Mouse (Mus musculus) ovary, postnatal 36 days (tissue): ENCODE measurements around the gene Camkmt.

Experiments
- DNase-seq: peaks from one replicate; pipeline ENCODE4 v3.0.0; 2022; ENCODE audit warnings: low spot score, mixed read lengths

The Camkmt gene

DNA sequence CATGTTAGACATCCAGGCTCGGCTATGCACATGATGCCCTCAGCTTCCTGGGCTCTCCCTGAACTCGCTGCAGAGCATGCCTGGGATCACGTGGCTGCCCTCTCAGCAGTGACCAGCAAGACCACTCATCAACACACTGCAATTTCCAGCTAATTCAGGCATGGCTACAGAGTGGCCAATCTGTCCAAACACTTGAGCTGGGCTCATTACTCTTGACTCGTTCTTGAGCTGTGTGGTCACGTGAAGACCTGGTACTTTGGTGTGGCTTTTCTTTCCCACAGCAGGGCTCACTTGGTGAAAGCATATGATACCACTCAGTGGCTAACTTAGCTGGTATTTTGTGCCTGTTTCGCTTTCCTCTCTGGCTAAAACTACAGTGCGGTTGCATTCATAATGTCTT is 282.2 kb downstream of the Camkmt start:
- DNase-seq: no peak

DNA sequence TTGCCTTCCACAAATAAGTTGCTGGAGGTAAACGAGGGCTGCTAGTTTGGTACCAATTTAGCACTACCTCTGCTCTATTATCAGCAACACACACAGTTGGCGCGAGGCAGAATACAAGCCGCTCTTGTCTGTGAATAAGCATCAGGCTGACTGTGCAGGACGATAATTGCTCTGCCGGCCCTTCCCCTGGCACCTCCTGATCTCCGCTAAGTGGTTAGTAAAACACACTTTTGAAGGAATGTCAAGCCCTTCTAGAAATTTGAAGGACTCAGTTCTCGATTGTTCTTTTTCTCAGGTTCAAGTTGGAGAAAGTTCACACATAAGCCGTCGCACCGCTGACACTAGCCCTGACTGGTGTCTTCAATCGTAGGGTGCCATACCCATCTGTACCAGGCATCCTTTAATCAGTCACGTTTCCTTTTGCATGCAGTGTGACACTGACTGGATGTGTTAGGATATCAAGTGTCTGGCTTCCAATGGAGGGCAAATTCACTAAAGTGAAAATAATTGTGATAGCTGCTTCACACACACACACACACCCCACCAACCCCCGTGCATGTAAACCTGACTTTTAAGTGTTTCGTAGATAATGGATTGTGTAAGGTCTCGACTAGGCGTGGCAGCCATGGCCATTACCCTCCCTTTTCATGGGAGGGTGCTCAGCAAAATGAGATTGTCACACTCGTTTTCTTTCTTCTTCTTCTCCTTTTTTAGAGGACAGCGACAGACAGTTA is 283.9 kb downstream of the Camkmt start:
- DNase-seq: no peak

DNA sequence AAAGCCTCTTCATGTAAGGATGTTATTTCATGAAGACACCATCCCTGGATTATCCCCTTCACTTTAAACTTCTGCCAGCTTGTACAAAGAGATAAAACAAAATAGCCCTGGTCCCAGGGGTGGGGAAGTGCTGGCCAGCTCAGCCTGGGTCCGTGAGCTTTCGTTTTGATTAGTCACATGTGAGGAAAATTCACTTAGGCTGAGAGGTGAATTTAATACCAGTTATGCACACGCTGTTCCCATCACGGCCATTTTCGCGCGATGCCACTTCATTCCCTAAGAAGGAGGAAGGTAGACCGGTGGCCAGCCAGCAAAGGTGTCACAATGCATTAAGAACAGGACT is 284.5 kb downstream of the Camkmt start:
- no peak for DNase-seq

DNA sequence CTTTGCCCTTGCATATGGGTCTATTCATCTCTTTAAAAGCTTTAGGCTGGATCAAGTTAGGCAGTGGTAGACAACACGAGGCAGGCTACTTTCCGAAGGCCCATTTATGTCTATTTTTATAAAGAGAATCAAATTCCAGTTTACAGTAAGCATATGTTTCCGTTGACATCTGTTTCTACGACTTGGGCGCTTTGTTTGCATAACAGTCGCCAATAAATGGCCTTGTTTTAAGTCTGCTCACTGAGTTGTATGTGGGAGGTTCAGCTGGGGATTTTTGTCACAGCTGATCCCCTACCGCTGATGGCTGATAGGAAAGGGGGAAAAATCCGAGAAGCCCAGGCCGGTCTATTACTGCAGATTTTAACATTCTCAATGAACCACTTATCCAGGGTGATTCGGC is 285.2 kb downstream of the Camkmt start:
- DNase-seq: no peak

DNA sequence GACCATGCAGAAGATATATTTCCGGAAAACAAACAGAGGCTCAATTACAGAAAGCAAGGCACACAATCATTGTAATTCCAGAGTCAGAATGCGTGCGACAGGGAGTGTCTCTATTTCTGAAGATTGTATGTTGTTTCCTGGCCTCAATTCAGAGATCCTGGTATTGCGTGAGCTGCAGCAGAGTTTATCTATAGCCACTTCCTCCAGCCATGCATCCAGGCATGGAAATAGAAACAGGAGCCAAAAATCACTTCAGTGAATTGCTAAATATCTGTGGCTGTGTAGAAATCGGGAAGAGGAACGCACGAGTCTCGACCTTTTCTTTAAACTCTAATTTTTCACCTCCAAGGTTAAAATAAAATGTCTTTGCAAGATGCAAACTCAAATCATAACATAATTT is 287.1 kb downstream of the Camkmt start:
- DNase-seq: no peak

DNA sequence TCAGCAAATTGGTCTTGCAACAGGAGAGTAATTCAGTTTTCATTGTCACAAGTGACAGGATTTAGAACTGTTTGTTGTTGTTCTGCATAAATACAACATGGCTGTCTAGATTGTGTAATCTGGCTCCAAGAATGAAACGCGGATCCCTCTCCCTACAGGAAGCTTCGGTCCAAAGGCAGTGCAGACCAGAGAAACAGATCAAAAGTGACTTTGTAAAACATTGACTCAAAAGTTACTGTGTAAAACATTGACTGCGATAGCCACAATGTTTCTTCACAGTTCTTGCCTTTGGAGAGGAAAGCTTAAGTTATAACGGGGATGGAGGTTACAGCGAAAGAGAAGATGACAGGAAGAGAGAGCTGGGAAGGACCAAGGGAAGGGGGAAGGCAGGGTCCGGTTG is 288.7 kb downstream of the Camkmt start:
- DNase-seq: no peak

DNA sequence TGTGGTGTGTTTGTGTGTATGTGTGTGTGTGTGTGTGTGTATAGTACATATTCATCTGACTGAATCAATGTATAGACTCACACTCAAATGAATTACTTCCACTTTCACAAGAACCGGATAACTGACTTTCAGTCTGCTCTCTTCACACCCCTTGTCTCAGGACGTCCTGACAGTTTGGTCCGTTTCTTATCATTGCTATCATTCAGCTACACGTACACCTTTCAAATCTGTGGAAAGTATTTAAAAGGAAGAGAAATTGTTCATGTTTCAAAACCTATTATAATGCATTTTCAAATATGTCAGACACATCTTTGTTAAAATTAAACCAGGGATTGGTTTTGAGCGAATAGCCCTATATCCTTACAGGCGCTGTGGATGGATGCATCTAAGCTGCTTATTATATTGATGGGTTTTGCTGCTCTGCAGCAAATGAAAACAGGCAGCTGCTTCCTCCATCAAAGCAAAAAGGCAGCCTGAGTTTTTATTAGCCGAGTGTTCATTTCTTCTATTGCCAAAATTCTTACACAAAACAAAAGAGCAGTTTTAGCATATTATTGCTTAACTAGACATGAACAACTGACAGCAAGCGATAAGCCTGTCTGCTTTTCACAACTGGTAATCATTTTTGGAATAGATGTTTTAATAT is 291.3 kb downstream of the Camkmt start:
- DNase-seq: no peak

DNA sequence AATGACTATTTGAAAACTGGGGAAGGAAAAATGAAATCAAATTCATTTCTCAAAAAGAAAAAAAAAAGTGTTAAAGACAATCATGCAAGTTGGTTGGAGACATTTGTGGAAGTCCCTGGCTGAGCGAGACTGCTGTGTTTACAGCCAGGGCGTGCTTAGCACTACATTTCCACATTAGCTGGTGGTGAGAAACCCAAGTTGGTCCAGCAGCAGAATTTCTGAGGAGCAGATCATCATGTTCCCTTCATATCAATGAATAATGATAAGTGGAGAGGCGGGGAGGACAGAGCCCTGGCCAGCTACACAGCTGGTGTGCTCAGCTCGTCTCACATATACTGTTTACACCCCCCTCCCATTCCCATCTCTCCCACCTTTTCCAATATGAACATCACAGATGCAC is 292.0 kb downstream of the Camkmt start:
- no peak for DNase-seq

DNA sequence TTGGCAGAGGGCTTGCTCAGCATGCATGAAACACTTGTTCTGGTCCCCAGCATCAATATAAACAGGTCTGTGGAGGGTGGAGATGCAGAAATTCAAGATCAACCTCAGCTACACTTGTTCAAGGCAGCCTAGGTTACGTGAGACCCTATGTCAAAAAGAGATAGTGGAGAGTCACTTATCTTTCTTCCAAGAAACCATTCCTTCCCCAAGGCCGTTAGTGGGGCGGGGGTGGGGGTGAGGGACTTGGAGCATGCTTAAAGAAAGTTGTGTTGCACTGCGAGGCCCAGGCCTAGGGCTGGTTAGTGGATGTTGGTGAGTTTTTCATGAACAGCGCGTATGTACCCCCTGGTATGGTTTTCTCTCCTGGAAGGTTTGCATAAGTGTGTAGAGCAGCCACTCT is 292.6 kb downstream of the Camkmt start:
- DNase-seq: no peak

DNA sequence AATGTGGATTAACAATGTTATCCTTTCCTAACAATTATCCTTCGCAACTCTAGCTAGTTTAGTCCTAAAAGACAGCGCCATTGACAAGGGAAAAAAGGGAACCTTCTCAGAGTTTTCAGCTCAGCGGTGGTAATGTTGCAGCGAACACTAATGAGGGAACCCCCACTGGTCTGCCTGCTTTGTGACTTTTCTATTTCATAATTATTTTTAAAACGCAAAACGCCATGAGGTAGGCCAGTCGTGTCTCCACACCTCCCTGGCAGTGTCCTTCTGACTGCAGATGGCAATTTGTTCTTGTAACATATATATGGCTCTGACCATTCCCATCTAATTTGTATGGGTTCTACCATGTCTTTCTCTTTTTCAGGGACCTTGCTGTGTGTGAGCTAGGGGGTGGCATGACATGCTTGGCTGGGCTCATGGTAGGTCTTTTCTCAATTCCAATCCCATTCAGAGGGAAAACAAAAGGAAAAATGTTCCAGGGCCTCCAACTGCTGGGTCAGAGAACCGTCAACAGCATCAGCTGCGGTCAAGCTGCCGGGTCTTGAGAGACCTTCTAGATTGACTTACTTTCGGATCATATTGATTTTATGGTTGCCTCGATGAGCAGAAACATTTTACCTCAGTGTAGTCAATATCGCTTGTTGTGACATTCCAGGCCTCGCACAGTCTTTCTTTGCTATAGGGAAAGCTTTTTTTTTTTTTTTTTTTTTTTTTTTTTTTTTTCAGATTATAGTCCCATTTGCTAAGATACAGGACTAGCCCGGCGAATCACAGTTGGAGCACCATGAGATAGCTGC is 302.9 kb downstream of the Camkmt start:
- no peak for DNase-seq

DNA sequence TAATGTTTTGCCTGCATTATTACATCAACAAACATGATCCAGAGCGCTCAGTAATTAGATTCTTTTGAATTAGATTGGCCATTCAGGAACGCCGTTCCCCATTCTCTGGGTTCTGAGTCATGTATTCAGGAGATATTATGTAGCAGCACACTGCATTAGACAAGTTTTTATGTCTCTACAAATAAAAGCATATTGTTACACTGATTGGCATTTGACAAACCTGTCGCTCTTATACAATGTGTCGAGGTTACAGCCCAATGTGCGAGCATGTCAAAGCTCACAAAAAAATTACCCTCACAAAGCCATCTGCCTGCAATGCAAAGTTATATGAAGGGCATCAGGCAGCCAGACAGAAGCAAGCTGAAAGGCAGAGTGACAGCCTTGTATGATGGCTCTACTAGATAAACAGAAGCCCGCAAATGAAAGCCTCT is 303.6 kb downstream of the Camkmt start:
- no peak for DNase-seq

DNA sequence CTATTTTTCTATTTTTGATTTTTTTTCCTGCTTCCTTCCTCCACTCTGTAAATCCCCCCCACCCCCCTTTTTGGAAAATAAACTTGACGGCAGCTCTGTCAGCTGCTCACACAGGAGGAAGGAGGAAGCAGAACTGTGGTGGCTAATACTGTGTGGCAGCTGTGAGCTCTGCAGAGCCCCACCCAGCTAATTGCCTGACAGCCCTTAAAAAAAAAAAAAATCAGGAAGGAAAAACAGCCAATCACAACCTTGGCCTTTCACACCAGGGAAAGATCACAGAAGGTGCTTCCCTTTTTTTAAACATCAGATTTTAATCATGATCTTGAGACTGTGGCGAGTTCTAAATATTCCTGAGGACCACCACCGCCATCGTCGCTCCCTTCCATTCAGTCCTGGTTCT is 305.1 kb downstream of the Camkmt start:
- no peak for DNase-seq

DNA sequence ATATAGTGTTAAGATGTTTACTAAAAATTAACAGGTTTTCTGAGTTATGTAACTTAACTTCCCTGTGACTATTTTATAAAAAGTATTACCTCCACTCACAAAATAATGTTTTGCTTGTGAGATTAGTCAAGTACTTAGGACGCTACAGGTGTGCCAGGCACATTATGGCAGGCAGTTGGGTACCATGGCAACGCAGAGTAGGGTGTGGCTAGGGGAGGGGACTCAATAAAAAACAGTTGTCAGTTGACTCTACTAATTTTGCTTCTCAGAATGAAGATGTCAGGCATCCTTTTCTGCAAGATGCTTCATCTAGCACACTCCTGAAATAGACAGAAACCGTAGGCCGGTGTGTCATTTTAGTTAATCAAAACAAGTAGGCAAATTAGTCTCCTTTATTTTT is 310.4 kb downstream of the Camkmt start:
- no peak for DNase-seq

DNA sequence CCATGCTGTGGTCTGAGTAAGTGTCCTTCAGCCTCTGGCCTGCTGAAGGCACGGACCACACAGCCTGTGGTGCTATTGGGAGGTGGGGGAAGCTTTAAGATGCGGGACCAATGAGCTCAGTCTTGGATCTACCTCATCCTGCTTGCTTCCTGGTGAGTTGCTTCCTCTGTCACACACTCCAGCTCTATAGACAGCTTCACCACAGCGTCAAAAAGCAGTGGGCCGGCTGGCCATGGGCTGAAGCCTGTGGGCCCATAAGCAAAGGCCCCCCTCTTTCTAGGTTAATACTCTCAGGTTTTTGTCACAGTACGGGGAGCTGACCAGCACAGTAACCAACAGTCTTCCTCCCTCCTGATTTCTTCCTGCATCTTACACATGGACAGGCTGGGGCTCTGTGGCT is 314.8 kb downstream of the Camkmt start:
- DNase-seq: no peak

DNA sequence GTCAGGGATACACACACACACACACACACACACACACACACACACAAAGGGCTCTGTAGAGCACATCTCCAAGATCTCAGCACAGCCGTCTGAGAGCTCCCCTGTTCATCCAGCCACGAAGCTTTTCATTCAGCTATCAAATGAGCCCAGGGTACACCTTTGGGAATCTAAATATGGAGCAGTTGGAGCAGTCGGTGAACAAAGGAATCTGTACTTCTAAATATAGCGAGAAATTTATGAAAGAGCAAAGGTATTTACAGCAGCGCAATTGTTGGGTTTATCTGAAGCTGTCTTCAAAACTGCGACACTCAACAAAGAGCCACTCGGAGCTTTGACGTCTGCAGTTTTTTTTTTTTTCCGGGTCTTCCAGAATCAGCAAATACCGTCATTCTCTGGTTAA is 315.8 kb downstream of the Camkmt start:
- no peak for DNase-seq

DNA sequence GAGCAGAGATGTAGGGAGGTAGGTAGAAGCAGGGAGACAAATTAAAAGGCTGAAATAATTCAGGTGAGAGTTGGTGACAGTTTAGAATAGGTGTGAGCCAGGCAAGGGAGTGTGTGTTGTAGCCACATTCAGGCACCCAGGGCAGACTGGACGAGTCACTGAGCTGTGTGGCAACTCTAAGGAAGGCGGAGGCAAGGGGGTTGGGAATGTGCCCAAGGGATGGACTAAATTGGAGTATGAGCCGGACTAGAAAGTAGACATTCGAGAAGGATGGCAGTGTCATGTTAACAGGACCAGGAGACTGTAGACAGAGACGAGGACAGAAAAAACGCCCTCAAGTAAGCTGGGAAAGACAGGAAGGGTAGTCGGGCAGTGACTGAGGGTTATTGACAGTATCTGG is 338.5 kb downstream of the Camkmt start:
- DNase-seq: no peak

DNA sequence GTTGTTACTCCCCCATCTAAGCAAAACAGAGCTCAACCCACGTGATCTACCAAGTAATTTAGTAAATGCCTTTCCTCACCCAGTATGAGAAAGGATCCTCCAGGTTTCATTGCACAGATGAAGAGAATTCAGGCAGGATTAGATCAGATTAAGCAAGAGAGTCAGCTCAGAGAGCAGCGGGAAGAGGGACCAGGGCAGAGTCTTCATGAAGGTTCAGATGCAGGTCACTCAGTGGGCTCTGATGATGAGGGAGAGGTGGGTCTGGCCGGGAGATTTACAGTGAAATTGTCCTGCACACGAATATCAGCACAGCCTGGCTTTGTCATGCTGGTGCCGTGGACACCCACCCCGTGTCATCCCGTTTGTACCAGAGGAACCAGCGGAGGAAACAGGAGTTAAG is 342.6 kb downstream of the Camkmt start:
- no peak for DNase-seq

DNA sequence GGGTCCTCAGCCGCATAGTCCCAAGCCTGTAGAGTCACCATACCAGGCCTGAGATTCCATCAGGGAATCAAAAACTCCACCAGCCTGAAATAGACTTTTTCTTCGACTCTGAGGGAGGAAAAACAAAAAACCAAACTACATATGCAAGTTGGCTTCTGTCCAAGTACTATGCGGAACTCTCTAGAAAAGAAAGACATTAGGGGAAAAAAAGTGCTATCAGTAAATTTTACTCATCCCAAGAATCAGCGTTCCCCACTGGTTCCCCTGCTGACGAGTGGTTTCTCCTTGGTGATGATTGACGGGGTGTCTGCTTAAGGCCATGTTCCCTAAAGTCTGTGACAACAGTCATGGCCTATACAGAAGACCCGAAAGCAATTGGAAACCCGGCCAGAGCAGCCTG is 352.7 kb downstream of the Camkmt start:
- DNase-seq: no peak

DNA sequence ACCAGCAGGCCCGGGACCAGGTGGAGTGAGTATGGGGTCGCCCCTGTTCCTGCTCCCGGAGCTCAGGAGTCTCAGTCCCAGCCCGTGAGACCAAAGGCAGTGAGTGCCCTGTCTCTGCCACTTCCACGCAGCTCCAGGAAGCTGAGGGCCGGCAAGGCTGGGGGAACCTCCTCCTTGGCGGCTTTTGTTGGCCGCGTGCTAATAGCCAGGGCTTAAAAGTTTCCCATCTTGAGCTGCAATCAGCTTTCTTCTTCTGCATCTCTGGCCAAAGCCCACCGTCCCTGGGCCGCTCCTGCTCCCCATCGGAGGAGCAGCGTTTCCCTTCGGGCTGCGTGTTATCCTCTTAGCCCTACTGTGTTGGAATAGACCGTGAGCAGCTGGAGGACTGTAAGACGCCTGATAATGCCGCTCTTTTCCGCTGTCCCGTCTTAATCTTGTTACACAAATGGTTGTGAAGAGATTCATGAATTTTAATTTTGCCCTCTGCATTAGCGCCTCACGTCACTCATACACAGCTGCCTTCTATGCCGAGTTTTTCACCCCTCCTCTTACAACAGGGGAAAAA is 364.1 kb downstream of the Camkmt start:
- no peak for DNase-seq

DNA sequence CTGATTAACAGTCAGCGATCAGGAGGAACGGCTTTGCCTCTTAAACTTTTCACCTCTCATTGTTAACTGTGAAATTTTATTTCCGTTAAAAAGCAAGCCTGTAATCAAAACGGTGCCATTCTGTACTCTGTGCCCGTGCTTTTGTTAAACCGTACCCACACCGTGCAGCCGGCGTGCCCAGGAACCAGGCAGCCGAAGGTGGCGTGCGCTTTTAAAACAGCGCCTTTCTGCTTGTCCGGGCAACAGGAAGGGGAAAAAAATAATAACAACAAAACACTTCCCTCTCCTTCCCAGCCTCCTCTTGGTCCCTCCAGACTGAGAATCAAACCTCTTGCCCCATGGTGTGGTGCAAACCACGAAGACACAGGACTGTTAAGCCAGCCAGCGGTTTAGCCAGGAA is 364.7 kb downstream of the Camkmt start:
- DNase-seq: no peak

DNA sequence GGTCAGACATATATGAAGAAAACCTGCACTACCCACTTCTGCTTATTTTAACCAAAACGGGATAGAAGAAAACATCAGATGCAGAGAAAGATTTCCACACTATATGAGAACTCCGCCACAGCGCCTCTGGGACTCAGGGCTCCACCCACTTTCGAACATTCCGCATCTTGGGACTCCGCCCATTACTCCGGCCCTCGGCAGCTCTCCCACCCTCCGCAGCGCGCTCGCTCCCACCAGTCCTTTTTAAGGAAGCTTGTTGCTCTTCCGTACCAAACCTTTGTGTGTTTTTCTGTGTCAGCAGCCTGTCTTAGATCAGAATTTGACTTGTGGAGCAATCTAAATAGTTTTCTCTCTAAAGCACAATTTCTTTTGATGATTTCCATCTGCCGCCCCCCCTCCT is 367.7 kb downstream of the Camkmt start:
- DNase-seq: no peak

DNA sequence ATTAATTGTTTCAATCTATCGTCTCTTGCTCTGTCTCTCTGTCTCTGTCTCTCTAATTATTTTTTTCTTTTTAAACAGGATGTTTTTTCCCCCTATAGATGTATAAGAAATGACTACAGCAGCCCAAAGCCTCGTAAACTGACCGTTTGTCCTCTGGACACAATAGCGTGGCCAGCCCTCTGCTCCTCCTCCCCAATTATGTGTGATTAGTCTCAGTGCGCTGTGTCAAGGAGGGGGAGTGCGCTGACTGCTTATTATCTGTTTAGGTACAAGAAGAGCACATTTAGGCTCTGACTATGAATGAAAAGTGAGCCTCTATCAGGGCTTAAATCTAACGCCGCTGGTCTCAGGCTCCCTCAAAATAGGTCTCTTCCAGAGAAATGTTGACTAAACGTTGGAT is 368.2 kb downstream of the Camkmt start:
- DNase-seq: no peak

DNA sequence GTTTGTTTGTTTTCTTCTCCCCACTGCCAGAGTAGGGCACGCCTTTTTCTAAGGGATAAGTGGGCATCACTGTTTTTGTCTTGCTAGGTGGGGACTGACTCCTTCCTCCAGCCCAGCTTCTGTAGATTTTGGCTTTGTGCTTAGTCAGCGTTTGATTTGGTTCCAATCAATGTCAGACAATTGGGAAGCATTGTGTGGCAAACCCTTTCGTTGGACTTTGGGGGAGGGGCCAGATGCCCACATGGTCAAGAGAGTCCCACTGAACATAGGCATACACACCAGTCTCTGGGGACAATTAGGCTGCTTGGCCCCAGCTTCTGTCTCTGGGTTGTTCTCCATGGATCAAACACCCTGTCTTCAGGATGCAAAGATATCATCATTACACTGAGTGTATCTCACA is 371.2 kb downstream of the Camkmt start:
- DNase-seq: no peak
